Mouse (Mus musculus): ENCODE results near the gene Ptp4a2. TPM values are rescaled to one million over a fixed set of nuclear protein-coding genes. Genes with fewer than 3 reads are reported as not detected.

Gene Ptp4a2
- polyA plus RNA-seq, 1 experiment from 2014 or later, result 321 TPM

GRCm38 (mm10) chr4:129874805-129875204, 63.8 kb downstream of the Ptp4a2 start:
- no peak for ATAC-seq
- no peak for TF ChIP-seq CTCF (IDR thresholded peaks at IDR 0.05; ENCODE audit: low read depth)
- H3K27me3 ChIP-seq (replicated peaks; ENCODE audit: control insufficient read depth, insufficient read depth, low read length), result no peaks in the 10 kb centered on the region
- 64% methylated on average over 10 of the region's 10 CpGs for WGBS
- no peak overlapping the region for H3K4me3 ChIP-seq (ENCODE audit: low read depth, low read length)
- H3K9ac ChIP-seq (ENCODE audit: low read depth, low read length), result no peak overlapping the region
- no peak overlapping the region for H3K27ac ChIP-seq (ENCODE audit: low read depth, low read length)
- no peak overlapping the region for H3K4me2 ChIP-seq (replicated peaks; ENCODE audit: low read depth)
- no peaks in the 10 kb centered on the region for H3K36me3 ChIP-seq (ENCODE audit: control insufficient read depth, insufficient read depth)
- H3K4me1 ChIP-seq (replicated peaks; ENCODE audit: control insufficient read depth, insufficient read depth, low read length), result peaks cover 2% of the 10 kb centered on the region; the same call in 1 of the 2 replicates
- no peaks in the 10 kb centered on the region for H3K9me3 ChIP-seq (ENCODE audit: control insufficient read depth)

GRCm38 (mm10) chr4:129875406-129875805, 64.4 kb downstream of the Ptp4a2 start:
- Histone ChIP-seq H3K36me3 (ENCODE audit: control insufficient read depth, insufficient read depth) (no peaks in the 10 kb centered on the region), H3K9ac (ENCODE audit: low read depth, low read length) (no peak overlapping the region), H3K4me3 (ENCODE audit: low read depth, low read length) (no peak overlapping the region), H3K4me1 (replicated peaks; ENCODE audit: control insufficient read depth, insufficient read depth, low read length) (peaks cover 2% of the 10 kb centered on the region; the same call in 1 of the 2 replicates), H3K27ac (ENCODE audit: low read depth, low read length) (no peak overlapping the region), H3K27me3 (replicated peaks; ENCODE audit: control insufficient read depth, insufficient read depth, low read length) (no peaks in the 10 kb centered on the region), H3K9me3 (ENCODE audit: control insufficient read depth) (no peaks in the 10 kb centered on the region), H3K4me2 (replicated peaks; ENCODE audit: low read depth) (no peak overlapping the region)
- no peak for ATAC-seq
- TF ChIP-seq CTCF (IDR thresholded peaks at IDR 0.05; ENCODE audit: low read depth), result no peak
- WGBS, result 87% methylated on average over 11 of the region's 11 CpGs

GRCm38 (mm10) chr4:129876831-129877764, 66.1 kb downstream of the Ptp4a2 start:
- peak overlapping the region; percentile 86 for H3K27ac ChIP-seq (ENCODE audit: low read depth, low read length)
- peak overlapping the region; percentile 38 for H3K9ac ChIP-seq (ENCODE audit: low read depth, low read length)
- no peaks in the 10 kb centered on the region for H3K27me3 ChIP-seq (replicated peaks; ENCODE audit: control insufficient read depth, insufficient read depth, low read length)
- H3K4me3 ChIP-seq (ENCODE audit: low read depth, low read length), result peak overlapping the region; percentile 29
- ATAC-seq, result peak; percentile 87
- H3K4me1 ChIP-seq (replicated peaks; ENCODE audit: control insufficient read depth, insufficient read depth, low read length), result peaks cover 11% of the 10 kb centered on the region; the same call in 1 of the 2 replicates
- no peak for TF ChIP-seq CTCF (IDR thresholded peaks at IDR 0.05; ENCODE audit: low read depth)
- no peaks in the 10 kb centered on the region for H3K36me3 ChIP-seq (ENCODE audit: control insufficient read depth, insufficient read depth)
- 12% methylated on average over 21 of the region's 21 CpGs for WGBS
- H3K4me2 ChIP-seq (replicated peaks; ENCODE audit: low read depth), result peak overlapping the region; percentile 65
- H3K9me3 ChIP-seq (ENCODE audit: control insufficient read depth), result no peaks in the 10 kb centered on the region

- ATAC-seq, result peak; percentile 69
- no peaks in the 10 kb centered on the region for H3K36me3 ChIP-seq (ENCODE audit: control insufficient read depth, insufficient read depth)
- no peaks in the 10 kb centered on the region for H3K27me3 ChIP-seq (replicated peaks; ENCODE audit: control insufficient read depth, insufficient read depth, low read length)
- 55% methylated on average over 11 of the region's 11 CpGs for WGBS
- H3K4me3 ChIP-seq (ENCODE audit: low read depth, low read length), result peak overlapping the region; percentile 29
- no peak for TF ChIP-seq CTCF (IDR thresholded peaks at IDR 0.05; ENCODE audit: low read depth)
- H3K4me2 ChIP-seq (replicated peaks; ENCODE audit: low read depth), result peak overlapping the region; percentile 65
- H3K9me3 ChIP-seq (ENCODE audit: control insufficient read depth), result no peaks in the 10 kb centered on the region
- H3K4me1 ChIP-seq (replicated peaks; ENCODE audit: control insufficient read depth, insufficient read depth, low read length), result peaks cover 12% of the 10 kb centered on the region; the same call in 1 of the 2 replicates
- H3K27ac ChIP-seq (ENCODE audit: low read depth, low read length), result peak overlapping the region; percentile 86
- H3K9ac ChIP-seq (ENCODE audit: low read depth, low read length), result peak overlapping the region; percentile 38; the same call in 1 of the 2 replicates
Measured at GRCm38 (mm10) chr4:129877967-129878655, 67.1 kb downstream of the Ptp4a2 start.

- peaks cover 12% of the 10 kb centered on the region; the same call in 1 of the 2 replicates for H3K4me1 ChIP-seq (replicated peaks; ENCODE audit: control insufficient read depth, insufficient read depth, low read length)
- no peak overlapping the region for H3K4me2 ChIP-seq (replicated peaks; ENCODE audit: low read depth)
- no peaks in the 10 kb centered on the region for H3K27me3 ChIP-seq (replicated peaks; ENCODE audit: control insufficient read depth, insufficient read depth, low read length)
- ATAC-seq, result no peak
- H3K9me3 ChIP-seq (ENCODE audit: control insufficient read depth), result no peaks in the 10 kb centered on the region
- H3K9ac ChIP-seq (ENCODE audit: low read depth, low read length), result no peak overlapping the region
- H3K36me3 ChIP-seq (ENCODE audit: control insufficient read depth, insufficient read depth), result no peaks in the 10 kb centered on the region
- 88% methylated on average over 8 of the region's 8 CpGs for WGBS
- H3K27ac ChIP-seq (ENCODE audit: low read depth, low read length), result no peak overlapping the region
- no peak overlapping the region for H3K4me3 ChIP-seq (ENCODE audit: low read depth, low read length)
- no peak for TF ChIP-seq CTCF (IDR thresholded peaks at IDR 0.05; ENCODE audit: low read depth)
Measured at GRCm38 (mm10) chr4:129878656-129879145, 67.7 kb downstream of the Ptp4a2 start.
